Mouse (Mus musculus): ENCODE data around the gene Stard3nl.

GRCm38 (mm10) chr13:19410694-19411093, 15.1 kb upstream of the Stard3nl start:
- TF ChIP-seq CTCF (IDR thresholded peaks at IDR 0.05; ENCODE audit: insufficient read depth, low read depth, low read length) (no peak), POLR2A (IDR thresholded peaks at IDR 0.05; ENCODE audit: insufficient read depth, low read depth, low read length) (no peak)

Data from olfactory bulb, adult 2 months (tissue).